Mouse (Mus musculus) kidney, postnatal 14 days (tissue): ENCODE data around the gene Ripk4.

ENCODE experiments used
- DNase-seq: peaks from one replicate; pipeline ENCODE4 v3.0.0; 2022; ENCODE audit warnings: mixed read lengths

Ripk4 gene

DNA sequence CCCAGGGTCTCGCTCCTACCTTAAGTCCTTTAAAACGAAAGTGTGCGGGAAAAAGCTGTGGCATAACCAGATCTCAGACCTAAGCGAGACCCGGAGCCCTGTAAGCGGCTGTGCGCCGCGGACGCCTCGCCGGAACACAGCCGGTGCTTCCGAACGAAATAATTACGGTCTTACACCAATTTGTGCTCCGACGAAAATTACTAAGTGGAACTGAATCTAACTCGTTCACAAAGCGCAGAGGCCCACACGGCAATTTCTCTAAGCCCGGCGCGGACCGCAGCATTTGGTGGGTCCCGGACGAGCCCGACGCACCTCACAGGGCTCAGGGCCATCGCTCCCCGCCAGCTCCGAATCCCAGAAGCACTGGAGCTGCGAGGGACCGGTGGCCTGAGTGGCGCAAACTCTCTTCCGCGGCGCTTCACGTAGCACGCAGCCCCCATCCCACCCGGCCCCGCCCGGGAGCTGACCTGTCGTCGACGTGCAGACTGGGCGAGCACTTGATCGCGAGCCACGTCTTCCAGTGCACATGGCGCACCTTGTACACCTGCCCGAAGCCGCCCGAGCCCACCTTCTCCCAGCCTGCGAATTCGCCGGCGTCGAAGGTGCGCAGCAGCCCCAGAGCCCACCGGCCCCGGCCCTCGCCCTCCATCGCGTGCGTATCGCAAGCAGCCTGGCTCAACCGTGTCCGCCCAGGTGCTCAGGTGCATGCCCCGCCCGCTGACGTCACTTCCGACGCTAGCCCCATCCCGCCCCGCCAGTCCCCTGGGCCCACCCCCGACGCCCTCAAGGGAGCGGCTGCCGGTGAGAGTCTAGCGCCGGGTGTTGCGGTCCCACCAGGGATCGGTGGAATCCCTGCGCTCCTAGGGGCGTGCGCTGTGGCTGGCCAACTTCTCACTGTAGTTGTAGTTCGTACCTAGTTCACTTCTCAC lies at the start of gene Ripk4:
TSS of gene Ripk4 (minus strand) at position 727 of the 929 bp plus-strand sequence.
- peak; percentile 88 for DNase-seq

DNA sequence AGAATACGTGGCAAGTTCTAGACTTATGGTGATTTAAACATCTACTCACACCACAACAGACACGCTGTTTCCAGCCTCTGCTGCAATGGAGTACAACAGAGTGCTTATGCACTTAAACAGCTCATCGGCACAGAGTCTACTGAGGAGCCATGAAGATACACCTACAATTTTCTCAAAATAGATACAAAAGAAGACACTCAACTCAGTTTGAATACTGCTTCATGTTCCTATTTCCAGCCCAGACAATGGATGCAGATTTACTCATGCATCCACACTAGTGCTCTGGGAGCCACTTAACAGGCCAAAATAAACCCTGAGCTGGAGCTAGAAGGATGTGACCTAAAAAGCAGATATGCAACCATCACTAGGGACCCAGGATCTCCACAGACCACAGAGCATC lies 45.3 kb upstream of the Ripk4 start:
- DNase-seq = no peak

DNA sequence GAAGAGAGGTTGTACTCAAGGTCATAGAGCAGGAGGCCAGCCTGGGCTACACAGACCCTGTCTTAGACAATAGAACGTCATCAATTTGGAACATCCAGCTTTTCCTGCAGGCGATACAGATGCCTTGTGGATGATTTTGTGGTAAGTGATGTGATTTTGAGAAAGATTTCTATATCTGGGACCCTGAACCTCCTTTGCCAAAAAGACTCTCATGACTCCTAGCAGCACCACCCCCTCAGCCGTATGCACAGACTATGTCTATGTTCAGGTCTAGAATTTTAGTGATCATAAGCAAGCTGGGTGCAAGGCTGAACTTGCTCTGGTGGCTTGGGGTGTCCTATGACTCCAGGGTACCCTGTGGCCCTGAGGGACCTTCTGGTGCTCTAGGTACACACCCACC lies 42.1 kb upstream of the Ripk4 start:
- DNase-seq = no peak

DNA sequence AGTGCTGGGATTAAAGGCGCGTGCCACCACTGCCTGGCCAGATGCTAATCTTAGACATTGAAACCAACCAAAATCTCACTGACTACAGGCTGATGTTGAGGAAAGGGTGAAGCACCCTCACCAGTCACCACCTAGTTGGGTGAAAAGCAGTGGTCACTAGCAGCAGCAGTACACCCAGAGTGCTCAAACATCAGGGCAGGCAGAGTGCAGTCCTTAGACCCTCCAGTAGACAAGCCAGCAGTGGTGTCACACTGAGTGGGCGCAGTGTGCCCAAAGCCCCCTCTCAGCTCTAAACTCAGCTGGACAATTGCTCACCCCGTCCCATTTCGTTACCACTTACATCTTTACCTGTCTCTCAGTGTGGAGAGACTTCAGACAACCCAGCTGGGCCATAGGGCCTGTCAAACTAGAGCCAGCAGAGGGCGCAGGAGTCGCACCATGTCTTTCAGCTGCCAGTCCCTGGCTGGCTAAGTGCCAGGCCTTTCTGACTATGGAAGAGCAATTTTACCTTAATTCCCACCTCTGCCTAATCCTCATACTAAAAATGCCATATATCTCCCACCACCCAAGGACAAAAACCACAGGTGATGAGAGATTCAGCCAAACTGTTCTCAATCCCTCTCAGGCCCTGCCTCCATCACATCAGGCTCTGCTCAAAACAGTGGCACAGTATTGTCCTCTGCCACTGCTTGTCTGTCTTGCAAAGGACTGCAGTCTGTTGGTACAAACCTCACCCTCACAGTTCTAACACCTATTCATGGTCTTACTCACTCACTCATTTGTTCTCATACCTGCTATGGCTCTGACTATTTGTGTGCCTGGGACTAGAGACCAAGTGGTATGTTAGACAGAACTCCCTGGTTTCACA lies 41.3 kb upstream of the Ripk4 start:
- peak; percentile 90 for DNase-seq

DNA sequence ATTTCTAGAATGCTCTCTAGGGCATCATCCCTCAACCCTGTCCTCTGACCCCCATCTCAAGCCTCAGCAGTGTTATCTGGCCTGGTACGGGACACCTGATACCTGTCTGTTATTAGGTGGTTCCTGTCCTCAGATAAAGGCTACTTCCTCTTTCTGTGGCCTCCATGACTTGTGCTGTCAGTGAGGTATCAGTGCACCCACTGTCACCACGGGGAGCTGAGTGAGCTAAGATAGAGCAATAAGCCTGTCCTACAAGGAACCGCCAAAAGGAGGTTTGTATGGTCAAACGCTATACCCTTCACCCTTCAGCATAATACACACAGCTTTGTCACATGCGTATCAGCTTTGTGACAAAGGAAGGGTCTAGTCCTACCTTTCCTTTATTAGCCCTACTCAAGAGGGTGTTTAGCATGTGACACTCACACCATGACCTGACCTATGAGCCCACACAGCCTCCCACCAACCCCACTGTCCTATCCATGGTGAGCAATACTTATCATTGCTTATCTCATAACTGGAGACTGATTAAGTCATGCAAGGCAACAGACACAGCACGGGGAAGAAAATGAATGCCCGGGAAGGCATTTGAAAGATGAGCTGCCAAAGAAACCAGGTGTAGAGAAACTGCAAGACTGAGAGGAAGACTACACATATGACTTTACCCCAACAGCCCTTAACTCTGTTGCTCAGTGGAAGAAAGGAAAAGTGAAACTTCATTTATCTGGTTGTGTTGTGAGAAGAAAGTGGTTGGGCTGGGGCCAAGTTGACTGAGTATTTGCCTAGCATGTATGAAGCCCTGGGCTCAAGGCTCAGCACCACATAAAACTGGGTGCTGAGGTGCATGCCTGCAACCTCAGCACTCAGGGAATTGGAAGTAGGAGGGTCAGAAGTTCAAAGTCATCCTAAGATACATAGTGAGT lies 34.6 kb upstream of the Ripk4 start:
- DNase-seq = no peak

DNA sequence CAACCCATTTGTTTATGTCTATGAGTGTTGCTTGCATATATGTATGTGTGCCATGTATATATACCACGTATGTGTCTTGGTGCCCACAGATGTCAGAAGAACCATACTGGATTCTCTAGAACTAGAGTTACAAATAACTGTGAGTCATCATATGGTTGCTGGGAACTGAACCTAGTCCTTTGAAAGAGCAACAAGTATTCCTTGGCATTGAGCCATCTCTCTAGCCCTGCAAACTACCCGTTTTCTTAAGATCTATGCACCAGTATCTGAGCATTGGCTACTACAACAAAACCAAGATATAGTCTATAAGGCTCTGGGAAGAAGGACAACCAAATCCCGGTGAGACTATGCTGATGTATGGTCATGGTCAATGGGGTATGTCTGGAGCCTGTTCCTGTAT lies 33.6 kb upstream of the Ripk4 start:
- DNase-seq = no peak

DNA sequence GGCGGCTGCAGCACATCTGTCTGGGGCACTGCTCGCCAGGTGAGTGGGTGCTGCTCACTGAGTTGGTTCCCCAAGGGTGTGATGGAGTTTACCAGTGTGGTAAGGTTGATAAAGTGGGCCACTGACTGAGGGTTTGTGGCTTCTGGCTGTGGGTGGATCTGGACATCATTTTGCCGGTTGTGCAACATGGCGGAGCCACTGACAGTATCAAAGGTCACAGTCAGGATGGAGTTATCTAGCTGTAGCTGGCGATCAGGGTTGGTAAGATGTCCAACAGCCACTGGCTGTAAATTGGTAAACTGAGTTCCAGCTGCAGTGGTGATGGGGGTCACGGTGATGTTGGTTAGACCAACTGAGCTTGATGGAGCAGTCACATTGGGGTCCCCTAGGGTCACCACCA lies 30.7 kb upstream of the Ripk4 start:
- no peak for DNase-seq

DNA sequence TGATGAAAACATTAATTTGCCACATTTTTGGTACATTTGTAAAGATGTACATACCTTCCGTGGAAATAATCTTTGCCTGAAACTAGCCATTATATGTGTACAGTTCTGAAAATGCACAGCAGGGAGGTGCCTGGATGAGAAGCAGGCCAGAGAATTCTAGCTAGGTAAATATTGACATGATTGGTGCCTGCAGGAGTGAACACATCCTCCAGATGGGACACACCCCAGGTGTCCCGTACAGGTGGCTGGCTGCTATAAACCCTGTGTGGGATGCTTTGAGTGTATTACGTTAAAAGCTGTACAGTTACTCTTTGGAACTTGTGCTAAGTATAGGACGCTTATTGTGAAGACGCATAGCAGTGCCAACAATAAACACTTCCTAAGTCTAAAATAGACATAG lies 19.5 kb upstream of the Ripk4 start:
- no peak for DNase-seq

DNA sequence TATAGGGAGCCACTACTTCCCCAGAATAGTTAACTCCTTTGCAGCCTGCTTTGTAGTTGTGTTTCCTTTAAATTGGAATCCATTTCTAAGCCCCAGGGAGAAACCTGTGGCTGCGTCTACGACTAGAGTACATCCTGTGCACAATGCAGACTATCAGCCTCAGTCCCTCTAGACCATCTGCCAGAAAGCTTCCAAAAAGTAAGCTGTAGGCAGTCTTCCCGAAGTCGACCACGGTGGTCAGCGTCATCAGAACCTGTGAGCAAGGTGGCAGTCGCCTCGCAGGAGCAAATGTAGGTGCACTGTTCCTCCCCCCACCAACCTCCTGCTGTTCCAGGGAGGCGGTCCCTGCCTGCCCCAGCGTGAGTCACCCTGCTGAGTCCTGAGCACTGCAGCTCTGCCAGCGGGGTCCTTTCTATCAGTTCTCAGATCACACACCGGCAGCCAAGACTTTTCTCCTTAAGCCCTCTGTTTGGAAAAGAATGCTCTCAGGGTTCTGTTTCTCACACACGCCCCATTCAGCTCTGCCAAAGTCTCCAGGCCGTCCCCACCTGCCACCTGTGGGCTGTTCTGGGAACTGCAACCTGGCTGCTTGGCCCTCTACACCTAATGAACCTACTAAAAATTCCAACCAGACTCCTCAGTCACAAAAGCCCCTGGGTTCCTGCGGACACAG lies 14.9 kb upstream of the Ripk4 start:
- peak; percentile 82 for DNase-seq

DNA sequence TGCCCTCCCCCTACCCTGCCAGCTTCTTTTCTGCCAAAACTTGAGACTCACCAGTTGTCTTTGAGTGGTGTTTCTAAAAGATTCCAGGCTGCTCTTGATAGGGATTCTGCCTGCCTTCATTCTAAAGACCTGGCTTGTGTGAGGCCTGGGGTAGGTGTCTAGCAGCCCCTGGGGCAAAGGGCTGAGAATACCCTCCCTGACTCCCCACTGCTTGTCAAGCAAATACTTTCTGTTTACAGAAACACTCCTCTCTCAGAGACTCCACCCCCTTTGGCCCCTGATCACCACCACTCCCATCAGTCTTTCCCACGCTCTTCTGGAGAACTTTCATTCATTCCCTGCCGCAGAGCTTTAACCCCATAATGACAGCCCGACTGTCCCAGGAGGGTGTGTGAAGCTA lies 2.9 kb upstream of the Ripk4 start:
- no peak for DNase-seq

DNA sequence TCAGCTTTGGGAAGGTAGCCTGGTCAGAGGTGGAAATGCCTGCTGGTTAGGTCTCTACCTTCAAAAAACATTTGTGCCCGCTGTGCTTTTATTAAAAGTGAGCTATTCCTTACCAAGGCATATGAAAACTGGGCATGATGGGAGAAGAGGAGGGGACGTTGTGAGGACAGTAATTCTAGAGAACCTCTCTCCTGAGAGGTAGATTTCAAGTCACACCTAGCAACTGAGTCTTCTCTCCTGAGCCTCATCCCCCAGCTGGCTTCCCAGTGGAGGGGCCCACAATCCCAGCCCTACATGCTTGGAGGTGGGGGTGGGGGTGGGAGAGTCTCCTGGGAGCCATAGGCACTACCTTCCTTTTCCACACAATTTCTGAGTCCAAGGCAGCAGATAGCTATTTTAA lies 1.0 kb upstream of the Ripk4 start:
- no peak for DNase-seq

DNA sequence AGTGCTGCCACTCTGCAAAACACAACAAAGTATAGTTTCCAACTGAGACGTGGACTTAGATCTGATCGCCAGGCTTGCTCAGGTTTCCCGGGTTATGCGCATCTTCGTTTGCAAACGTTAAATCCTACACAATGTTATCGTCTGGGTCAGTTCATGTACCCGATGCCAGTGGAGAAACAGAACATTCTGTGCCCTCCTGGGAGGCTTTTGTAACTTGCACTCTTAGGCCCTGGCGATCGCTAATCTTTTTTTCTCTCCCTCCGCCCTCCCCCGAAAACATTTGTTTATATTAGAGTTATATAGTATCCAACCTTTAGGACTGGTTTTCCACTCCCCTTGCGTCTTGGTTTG lies 378 bp upstream of the Ripk4 start:
- DNase-seq = no peak

DNA sequence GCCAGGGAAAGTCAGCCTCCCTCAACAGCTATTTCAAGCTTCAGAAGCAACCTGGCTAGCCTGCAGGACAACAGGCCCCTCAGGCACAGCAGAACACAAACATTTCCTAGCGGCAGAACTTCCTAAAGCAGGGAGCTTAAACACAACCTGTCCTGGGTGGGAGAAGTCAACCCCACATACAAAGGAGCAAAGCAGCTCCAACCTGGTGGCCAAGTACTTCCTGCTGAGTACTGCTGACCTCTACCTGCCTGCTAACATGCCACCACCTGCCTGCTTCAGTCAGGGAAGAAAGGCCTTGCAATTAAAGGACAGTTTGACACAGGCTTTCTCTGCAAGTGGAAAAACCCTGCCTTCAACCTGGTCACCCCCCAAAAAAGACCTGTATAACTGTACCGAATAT lies 1.8 kb downstream of the Ripk4 start:
- DNase-seq = peak; percentile 20

DNA sequence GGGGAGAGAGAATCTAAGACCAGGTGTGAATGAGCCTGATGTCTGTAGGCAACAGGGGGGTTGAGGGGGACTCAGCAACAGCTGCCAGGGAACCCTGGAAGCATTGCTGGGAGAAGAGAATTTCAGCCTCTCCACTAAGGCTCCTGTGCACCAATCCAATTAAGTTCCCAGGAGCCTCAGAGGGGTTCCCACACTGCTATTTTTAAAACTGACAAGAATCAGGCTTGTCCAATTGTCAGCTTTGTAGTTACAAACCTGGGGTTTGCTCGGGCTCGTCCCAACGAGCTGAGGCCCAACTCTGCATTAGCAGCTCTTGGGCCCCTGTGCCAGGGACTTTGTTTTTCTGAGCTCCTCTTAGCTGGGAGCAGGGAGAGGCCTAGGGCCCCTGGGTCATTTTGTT lies 3.9 kb downstream of the Ripk4 start:
- no peak for DNase-seq

DNA sequence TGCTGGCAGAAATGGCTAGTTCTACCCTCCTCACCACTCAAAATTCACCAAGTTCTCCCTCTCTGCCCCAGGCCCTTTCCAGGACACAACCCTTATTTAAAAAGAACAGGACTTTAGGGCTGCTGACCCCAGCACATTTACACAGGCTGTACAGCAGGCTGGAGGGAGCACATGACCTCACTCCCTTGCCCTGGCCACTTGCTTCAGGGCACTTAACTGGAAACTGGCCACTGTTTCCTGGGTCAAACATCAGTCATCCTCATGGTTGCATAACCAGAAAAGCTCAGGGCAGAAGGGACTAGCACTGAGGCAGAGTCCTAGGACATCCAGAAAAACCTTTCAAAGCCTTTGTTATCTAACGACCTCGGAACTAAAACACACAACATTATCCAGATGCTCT lies 5.3 kb downstream of the Ripk4 start:
- peak; percentile 64 for DNase-seq

DNA sequence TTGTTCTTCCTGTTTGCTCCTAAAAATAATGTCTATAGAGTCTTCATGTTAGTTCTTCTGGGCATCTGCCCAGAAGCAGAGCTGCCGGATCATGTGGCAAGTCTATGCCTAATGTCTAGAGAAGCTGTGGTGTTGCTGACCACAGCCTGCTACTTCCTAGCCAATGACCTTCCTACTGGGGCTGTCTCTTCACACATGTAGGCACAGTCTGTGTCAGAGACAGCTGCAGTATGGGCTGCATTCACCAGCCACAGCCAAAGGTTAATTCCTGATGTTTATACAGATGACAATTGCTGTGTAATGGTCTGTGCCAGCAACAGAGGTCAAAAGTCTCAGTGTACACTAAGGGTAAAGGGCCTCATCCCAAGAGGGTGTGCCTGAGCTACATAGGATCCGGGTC lies 7.1 kb downstream of the Ripk4 start:
- no peak for DNase-seq

DNA sequence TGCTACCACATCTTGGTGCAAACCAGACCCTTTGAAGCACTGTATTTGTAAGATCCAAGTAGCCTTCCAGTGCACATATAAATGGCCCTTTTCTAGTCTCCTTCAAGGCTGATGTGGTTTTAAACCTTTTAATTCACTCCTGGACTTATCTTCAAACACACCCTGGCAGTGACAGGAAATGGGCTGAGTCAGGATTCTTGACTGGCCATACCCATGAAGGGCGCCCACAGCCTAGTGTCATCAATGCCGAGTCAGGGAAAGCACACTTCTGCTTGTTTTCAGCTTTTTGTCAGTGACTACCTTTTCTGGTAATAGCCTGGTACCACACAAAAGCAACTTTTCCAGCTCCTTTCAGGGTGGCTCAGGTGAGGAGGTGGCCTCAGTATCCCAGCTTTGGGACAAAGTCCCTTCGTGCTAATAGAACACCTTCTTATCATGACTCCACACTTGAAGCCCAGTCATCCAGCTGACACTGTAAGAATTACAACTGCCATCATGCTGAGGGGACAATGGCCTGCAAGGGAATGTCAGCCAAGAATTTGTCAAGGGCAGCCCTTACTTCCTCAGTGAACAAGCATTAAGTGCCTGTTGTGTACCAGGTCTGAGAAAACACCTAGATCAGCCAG lies 11.2 kb downstream of the Ripk4 start:
- DNase-seq = no peak

DNA sequence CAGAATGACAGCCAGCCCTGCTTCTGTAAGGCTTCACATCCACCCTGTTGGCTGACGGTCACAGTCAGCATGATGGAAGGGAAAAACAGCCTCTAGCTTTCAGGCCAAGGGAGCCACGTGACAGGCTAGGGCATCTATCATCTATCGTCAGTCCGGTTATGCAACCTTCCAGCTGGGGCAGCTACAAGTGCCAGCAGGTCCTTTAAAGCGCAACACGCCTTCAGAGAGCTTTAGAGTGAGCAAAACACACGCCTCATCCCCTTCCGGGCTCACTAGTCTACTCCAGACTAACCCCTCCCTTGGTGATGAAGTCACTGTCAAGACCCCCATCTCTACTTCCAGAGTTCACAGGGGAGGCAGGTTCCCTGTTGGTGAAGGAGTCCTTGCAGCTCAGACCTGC lies 11.7 kb downstream of the Ripk4 start:
- peak; percentile 54 for DNase-seq

DNA sequence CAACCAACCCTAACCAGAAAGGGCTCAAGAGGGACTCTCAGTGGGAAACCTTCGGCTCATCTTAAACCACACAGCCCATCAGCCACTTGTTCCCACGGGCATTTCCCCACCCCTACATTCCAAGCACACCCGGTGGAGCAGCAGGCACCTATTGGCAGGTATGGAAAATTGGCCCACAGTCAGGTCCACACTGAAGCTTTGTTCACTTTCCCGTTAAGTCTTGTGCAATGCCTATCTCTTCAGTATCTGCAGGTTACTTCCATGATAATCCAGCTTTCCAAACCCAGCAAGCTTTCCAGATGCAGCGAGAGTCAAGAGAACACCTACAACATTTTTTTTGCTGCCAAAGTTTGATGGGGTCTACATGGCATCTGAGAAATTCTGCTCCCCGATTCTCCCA lies 15.2 kb downstream of the Ripk4 start:
- DNase-seq = no peak

DNA sequence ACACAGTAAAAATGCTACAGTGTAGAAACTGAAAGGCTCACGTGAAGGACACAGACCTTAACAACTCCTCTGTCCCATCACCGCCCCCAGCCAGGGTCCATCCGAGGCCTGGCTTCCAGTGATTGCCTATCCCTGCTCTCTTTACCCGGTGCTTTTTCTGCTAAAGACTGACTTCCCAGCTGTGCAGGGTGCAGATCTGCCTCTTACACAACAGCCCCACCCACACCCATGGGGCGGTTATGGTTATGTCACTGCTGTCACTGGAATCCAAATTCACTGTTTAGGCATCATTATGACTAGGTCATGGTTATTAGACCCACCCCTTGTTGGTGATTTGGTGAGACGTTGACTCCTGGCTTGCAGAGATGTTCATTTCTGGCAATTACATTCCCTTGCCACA lies 25.6 kb downstream of the Ripk4 start:
- no peak for DNase-seq

DNA sequence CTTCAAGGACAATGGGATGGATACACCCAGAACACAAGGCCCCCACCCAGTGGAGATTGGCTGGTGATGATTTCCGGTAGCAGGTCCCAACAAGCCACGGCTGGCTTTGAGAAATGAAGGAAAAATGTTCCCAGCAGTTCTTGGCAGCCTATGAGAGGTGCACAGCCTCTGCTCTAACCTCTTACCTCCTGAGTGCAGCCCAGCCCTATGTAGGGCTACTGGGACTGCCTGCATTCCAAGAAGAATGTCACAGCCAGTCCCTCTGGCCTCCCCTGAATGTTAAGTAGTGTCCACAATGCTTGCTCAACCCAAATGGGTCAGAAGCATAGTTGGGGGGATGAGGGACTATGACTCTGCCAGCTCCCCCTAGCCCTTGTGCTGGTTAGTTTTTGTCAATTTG lies 27.0 kb downstream of the Ripk4 start:
- no peak for DNase-seq

DNA sequence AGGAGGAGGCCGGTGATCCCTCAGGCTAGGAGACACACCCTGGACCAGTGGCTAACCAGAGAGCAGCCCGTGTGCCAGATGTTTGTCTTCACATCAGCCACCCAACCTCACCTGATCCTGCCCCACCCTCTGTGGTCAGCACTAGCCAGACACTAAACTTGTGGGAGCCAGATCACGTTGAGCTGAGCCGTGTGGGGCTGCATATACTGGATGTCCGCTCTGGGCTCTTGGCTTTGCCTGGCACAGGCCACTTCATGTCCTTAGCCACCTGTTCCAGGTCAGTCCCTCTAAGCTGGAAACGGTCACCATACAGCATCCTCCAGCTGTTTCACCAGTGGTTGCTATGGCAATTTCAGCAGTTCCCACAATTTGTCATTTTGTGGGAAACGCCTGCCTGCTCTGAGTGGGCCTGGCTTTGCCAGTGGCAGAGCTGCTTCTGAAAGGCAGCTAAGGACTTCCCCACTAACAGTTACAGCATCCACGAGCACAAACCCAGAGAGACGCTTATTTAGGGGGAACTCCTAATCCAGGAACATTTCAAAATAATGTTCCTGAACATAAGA lies 28.7 kb downstream of the Ripk4 start:
- DNase-seq = no peak
